Mouse (Mus musculus) heart, adult 2 months (tissue): ENCODE results near the gene Slc26a8.

Source experiments
- CTCF ChIP-seq: fragments of 200-600 bp; IDR thresholded peaks from 2 replicates; pipeline ENCODE4 v1.8.1; 2022; ENCODE audit warnings: antibody characterized with exemption, mild to moderate bottlenecking, moderate library complexity
- EP300 ChIP-seq: fragments of 200-500 bp; IDR thresholded peaks from 2 replicates; pipeline ENCODE4 v1.6.1; 2011; ENCODE audit warnings: low read depth, low read length, control low read depth; ENCODE audit not compliant: insufficient read depth
- POLR2A ChIP-seq: fragments of 200-500 bp; IDR thresholded peaks from 2 replicates; pipeline ENCODE4 v1.6.1; 2011; ENCODE audit warnings: mild to moderate bottlenecking, low read depth, low read length, control low read depth; ENCODE audit not compliant: insufficient read depth

DNA sequence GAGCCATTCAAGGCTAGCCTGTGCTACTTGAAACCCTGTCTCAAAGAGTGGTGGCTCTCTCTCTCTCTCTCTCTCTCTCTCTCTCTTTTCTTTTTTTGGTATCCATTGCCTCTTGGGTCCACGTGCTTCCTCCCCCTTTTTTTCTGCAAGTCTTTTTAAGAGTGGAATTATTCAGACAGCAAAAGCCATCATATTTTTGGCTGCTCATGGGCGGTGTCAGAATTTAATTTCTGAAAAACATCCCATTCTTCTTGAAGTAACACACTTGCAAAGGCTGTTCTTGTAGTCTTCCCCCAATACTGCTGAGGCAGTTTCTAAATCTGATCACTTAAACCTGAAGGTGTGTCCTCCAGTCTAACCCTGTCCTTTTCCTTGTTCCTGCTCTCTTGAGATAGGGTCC, 63.1 kb downstream of the Slc26a8 start:
- no peak for TF ChIP-seq EP300
- TF ChIP-seq POLR2A, result no peak
- TF ChIP-seq CTCF, result no peak
